Comparison of ENCODE assay signal across 9 mouse cellular contexts in genomic region chr12:111514231-111514792, GRCm38 (mm10). TPM values are rescaled to one million over a fixed set of nuclear protein-coding genes. Genes with fewer than 3 reads are reported as not detected.
DNase-seq lines count a peak whose midpoint lies in the region; ATAC-seq lines count a peak whose summit lies in the region.
"Had no signal": no experiment of that assay in that cellular context is flagged by ENCODE, and none has a peak within 500 bp of the region (broad histone marks: within the 10 kb centered on the region; RNA-seq: fewer than 3 reads in every experiment).

No protein-coding gene starts in this region.

- H3K9ac ChIP-seq in midbrain, embryonic 14.5 days (replicated peaks; ENCODE audit: low read length), result no peak overlapping the region
- no peak overlapping the region for H3K9ac ChIP-seq in midbrain, embryonic 13.5 days (replicated peaks)
- 0 out of 2 replicates have a peak overlapping the region, but pooled peaks have one; percentile 2 for H3K9ac ChIP-seq in kidney, embryonic 15.5 days
- peak overlapping the region; percentile 31; the same call in 1 of the 2 replicates for H3K9ac ChIP-seq in neural tube, embryonic 13.5 days

- peaks cover 65% of the 10 kb centered on the region for H3K4me1 ChIP-seq in erythroblast, embryonic 14.5 days (ENCODE audit: control insufficient read depth)
- H3K4me1 ChIP-seq in midbrain, embryonic 14.5 days (ENCODE audit: control insufficient read depth, insufficient read depth, low read length), result no peaks in the 10 kb centered on the region
- H3K4me1 ChIP-seq in midbrain, embryonic 13.5 days (replicated peaks), result no peaks in the 10 kb centered on the region
- H3K4me1 ChIP-seq in kidney, embryonic 15.5 days, result peaks cover 11% of the 10 kb centered on the region; the same call in 1 of the 2 replicates
- peaks cover 8% of the 10 kb centered on the region; the same call in 1 of the 2 replicates for H3K4me1 ChIP-seq in neural tube, embryonic 13.5 days (replicated peaks)

- no peaks in the 10 kb centered on the region for H3K27me3 ChIP-seq in erythroblast, embryonic 14.5 days (ENCODE audit: control insufficient read depth)
- H3K27me3 ChIP-seq in midbrain, embryonic 14.5 days (ENCODE audit: control insufficient read depth, insufficient read depth, low read length), result no peaks in the 10 kb centered on the region
- no peaks in the 10 kb centered on the region for H3K27me3 ChIP-seq in midbrain, embryonic 13.5 days
- no peaks in the 10 kb centered on the region for H3K27me3 ChIP-seq in kidney, embryonic 15.5 days
- no peaks in the 10 kb centered on the region for H3K27me3 ChIP-seq in neural tube, embryonic 13.5 days

- WGBS in midbrain, embryonic 14.5 days, result 76% methylated on average over 7 of the region's 7 CpGs
- 74% methylated on average over 7 of the region's 7 CpGs for WGBS in midbrain, embryonic 13.5 days
- 28% methylated on average over 7 of the region's 7 CpGs for WGBS in kidney, embryonic 15.5 days
- WGBS in neural tube, embryonic 13.5 days, result 66% methylated on average over 7 of the region's 7 CpGs

- no peak for ATAC-seq in erythroblast, adult 5-6 weeks (replicated peaks; ENCODE audit: low FRiP score, poor library complexity, severe bottlenecking)
- no peak for ATAC-seq in midbrain, embryonic 14.5 days (ENCODE audit: low FRiP score, low TSS enrichment)
- ATAC-seq in midbrain, embryonic 13.5 days, result no peak
- ATAC-seq in kidney, embryonic 15.5 days (replicated peaks; ENCODE audit: low FRiP score), result peak; percentile 26; the same call in 1 of the 2 replicates
- ATAC-seq in neural tube, embryonic 13.5 days (ENCODE audit: low read depth), result peak; percentile 56

- H3K4me2 ChIP-seq in midbrain, embryonic 14.5 days (ENCODE audit: low read length), result no peak overlapping the region
- H3K4me2 ChIP-seq in midbrain, embryonic 13.5 days (replicated peaks), result no peak overlapping the region
- H3K4me2 ChIP-seq in kidney, embryonic 15.5 days, result peak overlapping the region; percentile 36
- H3K4me2 ChIP-seq in neural tube, embryonic 13.5 days, result no peak overlapping the region

- H3K9me3 ChIP-seq in erythroblast, embryonic 14.5 days (ENCODE audit: control insufficient read depth, low read length), result peaks cover 6% of the 10 kb centered on the region
- no peaks in the 10 kb centered on the region for H3K9me3 ChIP-seq in midbrain, embryonic 14.5 days (ENCODE audit: control insufficient read depth, low read length)
- no peaks in the 10 kb centered on the region for H3K9me3 ChIP-seq in midbrain, embryonic 13.5 days
- H3K9me3 ChIP-seq in kidney, embryonic 15.5 days (replicated peaks), result no peaks in the 10 kb centered on the region
- no peaks in the 10 kb centered on the region for H3K9me3 ChIP-seq in neural tube, embryonic 13.5 days

- H3K4me3 ChIP-seq in erythroblast, embryonic 14.5 days (replicated peaks), result peak overlapping the region; percentile 53
- H3K4me3 ChIP-seq in midbrain, embryonic 14.5 days (replicated peaks; ENCODE audit: low read depth, low read length), result no peak overlapping the region
- no peak overlapping the region for H3K4me3 ChIP-seq in midbrain, embryonic 13.5 days (replicated peaks)
- no peak overlapping the region for H3K4me3 ChIP-seq in kidney, embryonic 15.5 days (replicated peaks)
- H3K4me3 ChIP-seq in neural tube, embryonic 13.5 days, result no peak overlapping the region

- peaks cover 20% of the 10 kb centered on the region for H3K36me3 ChIP-seq in erythroblast, embryonic 14.5 days (ENCODE audit: control insufficient read depth)
- no peaks in the 10 kb centered on the region for H3K36me3 ChIP-seq in midbrain, embryonic 14.5 days (ENCODE audit: control insufficient read depth, insufficient read depth, low read length)
- H3K36me3 ChIP-seq in midbrain, embryonic 13.5 days, result no peaks in the 10 kb centered on the region
- no peaks in the 10 kb centered on the region for H3K36me3 ChIP-seq in kidney, embryonic 15.5 days
- H3K36me3 ChIP-seq in neural tube, embryonic 13.5 days, result no peaks in the 10 kb centered on the region

- intact Hi-C loops in left cerebral cortex, postnatal 14 days (cut with DNase I), result no loop called here

- no peak for DNase-seq in midbrain, embryonic 14.5 days
- DNase-seq in left cerebral cortex, postnatal 14 days (ENCODE audit: low spot score in 2 of 2), result no peak
- no peak for DNase-seq in layer of hippocampus, adult 18-20 months (ENCODE audit: low spot score in 2 of 2)

- H3K27ac ChIP-seq in midbrain, embryonic 14.5 days (replicated peaks; ENCODE audit: low read depth, low read length), result 0 out of 2 replicates have a peak overlapping the region, but pooled peaks have one; percentile 37
- no peak overlapping the region for H3K27ac ChIP-seq in midbrain, embryonic 13.5 days
- peak overlapping the region; percentile 52; the same call in 1 of the 2 replicates for H3K27ac ChIP-seq in kidney, embryonic 15.5 days
- peak overlapping the region; percentile 52 for H3K27ac ChIP-seq in neural tube, embryonic 13.5 days (replicated peaks)

RNA-seq across cellular contexts. Expression of gene Eif5, which starts 23.5 kb away (rescaled TPM):
- 16.6 and 23.0 TPM in 2 replicates for polyA plus RNA-seq in erythroblast, embryonic 14.5 days (2012)
- 1,226 and 1,283 TPM in 2 replicates for total RNA-seq in erythroblast, adult 5-6 weeks (2015; ENCODE audit: low replicate concordance)
- total RNA-seq in erythroblast, adult 5-6 weeks (2017; ENCODE audit: low replicate concordance), result 1,807 and 1,822 TPM in 2 replicates
- 486 and 550 TPM in 2 replicates for polyA plus RNA-seq in midbrain, embryonic 14.5 days (2014; fragmentation: Nextera tagmentation; extraction: Ambion mirVana)
- 593 and 657 TPM in 2 replicates for polyA plus RNA-seq in midbrain, embryonic 13.5 days (2015; fragmentation: Nextera tagmentation; extraction: Ambion mirVana)
- 577 and 624 TPM in 2 replicates for polyA plus RNA-seq in kidney, embryonic 15.5 days (2015; fragmentation: Nextera tagmentation; extraction: Ambion mirVana)
- 552 and 587 TPM in 2 replicates for polyA plus RNA-seq in neural tube, embryonic 13.5 days (2015; fragmentation: Nextera tagmentation; extraction: Ambion mirVana)
- 100 to 1,000 TPM; 237 to 261 TPM for total RNA-seq in left cerebral cortex, postnatal 14 days (2021)
- total RNA-seq in layer of hippocampus, adult 18-20 months (2021), result 100 to 1,000 TPM; 254 to 262 TPM

RNA-seq across cellular contexts. Expression of gene Gm266, which starts 28.7 kb away (rescaled TPM):
- polyA plus RNA-seq in erythroblast, embryonic 14.5 days (2012), result not detected in 2 replicates
- total RNA-seq in erythroblast, adult 5-6 weeks (2015; ENCODE audit: low replicate concordance), result not detected in 2 replicates
- not detected in 2 replicates for total RNA-seq in erythroblast, adult 5-6 weeks (2017; ENCODE audit: low replicate concordance)
- polyA plus RNA-seq in midbrain, embryonic 14.5 days (2014; fragmentation: Nextera tagmentation; extraction: Ambion mirVana), result 1.5 and 1.9 TPM in 2 replicates
- 0.81 and 0.98 TPM in 2 replicates for polyA plus RNA-seq in midbrain, embryonic 13.5 days (2015; fragmentation: Nextera tagmentation; extraction: Ambion mirVana)
- 91.7 and 93.3 TPM in 2 replicates for polyA plus RNA-seq in kidney, embryonic 15.5 days (2015; fragmentation: Nextera tagmentation; extraction: Ambion mirVana)
- 1.6 TPM in 2 replicates for polyA plus RNA-seq in neural tube, embryonic 13.5 days (2015; fragmentation: Nextera tagmentation; extraction: Ambion mirVana)
- total RNA-seq in left cerebral cortex, postnatal 14 days (2021), result 1 to 10 TPM; 4.0 to 6.6 TPM
- total RNA-seq in layer of hippocampus, adult 18-20 months (2021), result 1 to 10 TPM; 3.7 to 3.9 TPM
- total RNA-seq: megakaryocyte-erythroid progenitor cell, adult 5-6 weeks had no signal

Comparison
In these comparisons a context has a peak if more than half of its experiments do, and no peak if none do; other contexts are left out.
1. ATAC-seq: peak in kidney, embryonic 15.5 days (single experiment) and neural tube, embryonic 13.5 days (single experiment); none in erythroblast, adult 5-6 weeks (single experiment), midbrain, embryonic 14.5 days (single experiment) and midbrain, embryonic 13.5 days (single experiment).
2. H3K9ac ChIP-seq: peak in kidney, embryonic 15.5 days (single experiment) and neural tube, embryonic 13.5 days (single experiment); none in midbrain, embryonic 14.5 days (single experiment) and midbrain, embryonic 13.5 days (single experiment).
3. RNA of gene Eif5, which starts 23.5 kb away (polyA plus RNA-seq): 593 to 657 TPM in midbrain, embryonic 13.5 days, 552 to 587 TPM in neural tube, embryonic 13.5 days, 577 to 624 TPM in kidney, embryonic 15.5 days and 486 to 550 TPM in midbrain, embryonic 14.5 days; 16.6 to 23.0 TPM in erythroblast, embryonic 14.5 days; every median in the first group is over 10 times any median in the second.
4. RNA of gene Gm266, which starts 28.7 kb away (polyA plus RNA-seq): 91.7 to 93.3 TPM in kidney, embryonic 15.5 days; 1.5 to 1.9 TPM in midbrain, embryonic 14.5 days, 1.6 TPM in neural tube, embryonic 13.5 days, 0.81 to 0.98 TPM in midbrain, embryonic 13.5 days and not detected in erythroblast, embryonic 14.5 days; every median in the first group is over 10 times any median in the second.